Mouse (Mus musculus) retina, adult 2 months (tissue): ENCODE measurements around the gene Ubr2.

Experiments used
- DNase-seq: peaks from one replicate; pipeline ENCODE4 v3.0.0-alpha.2; 2012; ENCODE audit warnings: low read depth, low spot score

Gene Ubr2

GRCm38 (mm10) chr17:46883107-46883506 lies 127.2 kb downstream of the Ubr2 start:
- DNase-seq = no peak

GRCm38 (mm10) chr17:46881728-46882127 lies 128.6 kb downstream of the Ubr2 start:
- DNase-seq = no peak

DNA sequence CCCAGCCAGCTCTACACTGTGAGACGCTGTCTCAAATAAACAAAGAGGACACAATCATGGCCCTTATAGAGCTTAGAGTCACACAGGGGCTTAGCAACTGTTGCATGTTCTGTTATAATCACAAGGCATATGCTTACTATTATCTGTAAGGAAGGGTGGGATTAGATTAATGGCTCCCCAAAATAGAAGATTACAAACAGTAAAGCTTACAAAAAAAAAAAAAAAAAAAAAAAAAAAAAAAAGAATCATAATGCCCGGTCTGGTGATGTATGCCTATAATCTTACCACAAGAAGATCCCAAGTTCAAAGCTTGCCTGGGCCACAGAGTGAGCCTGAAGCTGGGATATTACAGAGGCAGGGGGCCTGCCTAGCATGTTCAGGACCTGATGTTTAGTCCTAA lies 130.0 kb downstream of the Ubr2 start:
- no peak for DNase-seq

DNA sequence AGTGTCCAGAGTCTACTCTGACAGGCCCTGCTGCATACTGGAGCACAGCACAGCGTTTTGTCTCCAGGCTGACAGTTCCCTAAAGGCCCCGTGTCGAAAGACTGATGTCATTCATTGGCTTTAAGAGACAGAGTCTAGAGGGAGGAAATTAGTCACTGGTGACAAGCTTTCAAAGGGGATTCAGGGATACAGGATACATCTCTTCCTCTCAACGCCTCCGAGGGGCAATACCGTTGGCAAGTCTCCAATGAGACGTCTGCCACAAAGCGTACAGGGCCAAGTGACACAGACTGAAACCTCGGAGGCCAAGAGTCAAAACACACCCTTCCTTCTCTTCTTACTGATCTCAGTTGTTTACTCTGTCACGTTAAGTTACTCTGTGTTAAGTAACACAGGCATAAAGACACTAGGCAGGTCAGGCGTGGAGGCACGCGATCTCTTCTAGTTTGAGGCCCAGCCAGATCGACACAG lies 130.5 kb downstream of the Ubr2 start:
- DNase-seq = no peak
